Mouse (Mus musculus) brain, embryonic 14.5 days (tissue): ENCODE data around the gene Mrpl36.

Experiments
- CTCF ChIP-seq: fragments of 200-500 bp; IDR thresholded peaks from 2 replicates; pipeline ENCODE4 v1.5.1; 2012; ENCODE audit warnings: inconsistent platforms, mild to moderate bottlenecking, moderate library complexity, borderline replicate concordance; ENCODE audit not compliant: insufficient read depth, insufficient read length; ENCODE audit errors: extremely low read depth
- POLR2A ChIP-seq: fragments of 200-500 bp; IDR thresholded peaks from 2 replicates; pipeline ENCODE4 v1.6.1; 2012; ENCODE audit warnings: mild to moderate bottlenecking, inconsistent platforms, borderline replicate concordance; ENCODE audit not compliant: poor library complexity, insufficient read depth, insufficient read length, severe bottlenecking; ENCODE audit errors: extremely low read depth

GRCm38 (mm10) chr13:73320048-73320447 lies 8.3 kb upstream of the Mrpl36 start:
- no peak for TF ChIP-seq POLR2A
- TF ChIP-seq CTCF: no peak
